Mouse (Mus musculus) forebrain, embryonic 15.5 days (tissue): Measurements from ENCODE around the gene Mgme1. TPM values are rescaled to one million over a fixed set of nuclear protein-coding genes. Genes with fewer than 3 reads are reported as not detected.

Experiments
- ATAC-seq: fragments of 200-750 bp; cut with Nextera tagmentation; replicated peaks from 2 replicates; pipeline ENCODE4 v1.8.0; 2017; ENCODE audit warnings: mild to moderate bottlenecking, moderate TSS enrichment, moderate library complexity
- H3K27ac ChIP-seq: fragments of 300-500 bp; sonication (generic); replicated peaks from 2 replicates; pipeline ENCODE4 v1.5.1; 2015; ENCODE audit warnings: mild to moderate bottlenecking, inconsistent platforms
- H3K27me3 ChIP-seq: fragments of 300-500 bp; sonication (generic); 2 replicates; pipeline ENCODE4 v1.6.1; 2015; ENCODE audit warnings: inconsistent platforms
- H3K36me3 ChIP-seq: fragments of 300-500 bp; sonication (generic); 2 replicates; pipeline ENCODE4 v1.6.1; 2015; ENCODE audit warnings: mild to moderate bottlenecking, inconsistent platforms
- H3K4me1 ChIP-seq: fragments of 300-500 bp; sonication (generic); 2 replicates; pipeline ENCODE4 v1.6.1; 2015; ENCODE audit warnings: inconsistent platforms
- H3K4me2 ChIP-seq: fragments of 300-500 bp; sonication (generic); replicated peaks from 2 replicates; pipeline ENCODE4 v1.6.1; 2015; ENCODE audit warnings: mild to moderate bottlenecking, inconsistent platforms
- H3K4me3 ChIP-seq: fragments of 300-500 bp; sonication (generic); 2 replicates; pipeline ENCODE4 v1.5.1; 2015; ENCODE audit warnings: mild to moderate bottlenecking, inconsistent platforms
- H3K9ac ChIP-seq: fragments of 300-500 bp; sonication (generic); replicated peaks from 2 replicates; pipeline ENCODE4 v1.6.1; 2015; ENCODE audit warnings: mild to moderate bottlenecking, inconsistent platforms
- H3K9me3 ChIP-seq: fragments of 300-500 bp; sonication (generic); 2 replicates; pipeline ENCODE4 v1.6.1; 2016; ENCODE audit warnings: inconsistent platforms
- WGBS: fragments of 180-500 bp; shearing (Covaris S2); methylation state at CpG from one replicate; pipeline ENCODE4 v1.1.7; 2015; ENCODE audit warnings: mixed read lengths; 5-methylcytosine and 5-hydroxymethylcytosine counted together
- polyA plus RNA-seq: library from polyadenylated mRNA; unstranded; fragments of >200 nt; fragmentation: Nextera tagmentation; extraction: Ambion mirVana; gene quantifications from 2 replicates; pipeline ENCODE4 v1.2.1, GENCODE M21; 2015

Mgme1 gene
- polyA plus RNA-seq, 1 experiment from 2014 or later, result 10.9 TPM

DNA sequence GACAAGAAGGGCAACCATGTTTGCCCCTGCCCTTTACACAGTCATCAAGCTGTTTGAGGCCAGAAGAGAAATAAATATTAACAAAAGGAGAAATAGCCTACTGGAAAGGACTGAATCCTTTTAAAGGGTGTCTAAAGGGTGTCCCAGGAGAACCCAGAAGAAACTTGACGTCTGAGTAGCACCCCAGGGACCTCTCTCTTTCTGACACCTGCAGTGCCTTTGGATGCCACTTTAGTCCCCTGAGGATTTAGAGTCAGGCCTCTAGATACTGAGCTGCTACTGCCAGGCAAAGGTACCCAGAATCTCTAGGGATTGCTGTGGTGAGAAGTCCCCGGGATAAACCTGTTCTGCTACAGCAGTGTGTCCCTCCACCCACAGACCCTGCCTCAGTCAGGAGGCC, 31.1 kb upstream of the Mgme1 start:
- no peaks in the 10 kb centered on the region for H3K27me3 ChIP-seq
- no peak overlapping the region for H3K27ac ChIP-seq
- H3K4me1 ChIP-seq, result no peaks in the 10 kb centered on the region
- no peaks in the 10 kb centered on the region for H3K36me3 ChIP-seq
- no peak overlapping the region for H3K4me3 ChIP-seq
- H3K4me2 ChIP-seq, result no peak overlapping the region
- ATAC-seq, result no peak
- 64% methylated on average over 2 of the region's 2 CpGs for WGBS
- H3K9me3 ChIP-seq, result no peaks in the 10 kb centered on the region; the same call in 1 of the 2 replicates
- no peak overlapping the region for H3K9ac ChIP-seq

GRCm38 (mm10) chr2:144240095-144240899, 30.2 kb upstream of the Mgme1 start:
- 86% methylated on average over 3 of the region's 3 CpGs for WGBS
- Histone ChIP-seq H3K4me1 (no peaks in the 10 kb centered on the region), H3K4me3 (no peak overlapping the region), H3K4me2 (no peak overlapping the region), H3K27ac (no peak overlapping the region), H3K36me3 (no peaks in the 10 kb centered on the region), H3K9ac (no peak overlapping the region), H3K9me3 (no peaks in the 10 kb centered on the region), H3K27me3 (no peaks in the 10 kb centered on the region)
- no peak for ATAC-seq

GRCm38 (mm10) chr2:144245464-144245863, 25.0 kb upstream of the Mgme1 start:
- Histone ChIP-seq H3K27ac (no peak overlapping the region), H3K4me2 (no peak overlapping the region), H3K27me3 (no peaks in the 10 kb centered on the region), H3K4me3 (no peak overlapping the region), H3K9ac (no peak overlapping the region), H3K4me1 (no peaks in the 10 kb centered on the region), H3K36me3 (peaks cover 17% of the 10 kb centered on the region), H3K9me3 (no peaks in the 10 kb centered on the region)
- WGBS, result 77% methylated on average over 7 of the region's 7 CpGs
- ATAC-seq, result no peak

DNA sequence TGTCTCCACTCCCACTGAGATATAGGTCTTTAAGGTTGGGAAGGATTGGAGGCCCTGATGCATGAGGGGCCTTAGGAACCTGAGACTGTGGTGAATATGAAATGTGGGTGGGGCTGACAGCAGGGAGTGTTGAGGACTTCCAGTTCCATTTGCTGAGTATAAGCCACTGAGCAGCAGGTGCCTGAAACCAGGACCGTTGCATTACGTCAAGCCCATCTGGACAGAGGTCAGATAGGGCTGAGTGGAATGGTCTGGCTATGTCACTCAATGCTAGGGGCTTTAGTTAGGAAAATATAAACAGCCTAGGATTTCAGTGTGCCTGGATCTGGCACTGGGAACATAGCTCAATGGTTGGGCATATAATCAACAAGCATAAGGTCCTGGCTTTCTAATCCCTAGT, 24.2 kb upstream of the Mgme1 start:
- Histone ChIP-seq H3K4me3 (no peak overlapping the region), H3K27ac (no peak overlapping the region), H3K4me2 (no peak overlapping the region), H3K9me3 (no peaks in the 10 kb centered on the region), H3K27me3 (no peaks in the 10 kb centered on the region), H3K4me1 (no peaks in the 10 kb centered on the region), H3K9ac (no peak overlapping the region), H3K36me3 (peaks cover 24% of the 10 kb centered on the region)
- no peak for ATAC-seq
- WGBS, result 84% methylated on average over 2 of the region's 2 CpGs

DNA sequence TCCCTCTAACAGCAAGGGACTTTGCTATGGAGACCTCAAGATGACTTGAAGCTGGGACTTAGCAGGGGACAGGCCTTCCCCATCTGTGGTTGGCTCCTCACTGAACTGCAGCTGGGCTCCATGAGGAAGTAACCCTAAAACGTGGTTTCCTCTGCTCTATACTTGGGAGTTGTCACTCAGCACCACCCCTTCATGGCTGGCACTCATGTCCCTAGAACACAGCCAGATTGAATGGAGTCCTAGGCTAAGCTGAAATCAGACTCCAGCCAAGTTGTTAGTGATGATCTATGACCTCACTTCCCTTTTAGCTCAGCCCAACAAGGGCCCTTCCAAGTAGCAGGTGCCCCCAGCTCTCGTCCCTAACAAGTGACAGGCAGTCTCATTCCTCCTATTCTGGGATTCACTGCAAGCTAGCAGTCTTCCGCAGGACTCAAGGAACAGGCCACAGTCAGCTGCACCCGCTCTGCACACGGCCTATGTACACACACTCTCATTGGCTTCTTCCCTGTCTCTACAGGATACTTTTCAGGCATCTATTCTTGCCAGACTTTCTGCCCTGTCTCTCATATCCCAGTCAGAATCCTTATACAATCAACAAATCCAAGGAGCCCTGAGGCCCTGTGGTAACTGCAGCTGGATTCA, 23.0 kb upstream of the Mgme1 start:
- Histone ChIP-seq H3K4me3 (no peak overlapping the region), H3K4me2 (no peak overlapping the region), H3K27ac (no peak overlapping the region), H3K36me3 (peaks cover 34% of the 10 kb centered on the region), H3K9me3 (no peaks in the 10 kb centered on the region), H3K27me3 (no peaks in the 10 kb centered on the region), H3K9ac (no peak overlapping the region), H3K4me1 (no peaks in the 10 kb centered on the region)
- ATAC-seq, result no peak; the same call in 1 of the 2 replicates
- 47% methylated on average over 5 of the region's 5 CpGs for WGBS

DNA sequence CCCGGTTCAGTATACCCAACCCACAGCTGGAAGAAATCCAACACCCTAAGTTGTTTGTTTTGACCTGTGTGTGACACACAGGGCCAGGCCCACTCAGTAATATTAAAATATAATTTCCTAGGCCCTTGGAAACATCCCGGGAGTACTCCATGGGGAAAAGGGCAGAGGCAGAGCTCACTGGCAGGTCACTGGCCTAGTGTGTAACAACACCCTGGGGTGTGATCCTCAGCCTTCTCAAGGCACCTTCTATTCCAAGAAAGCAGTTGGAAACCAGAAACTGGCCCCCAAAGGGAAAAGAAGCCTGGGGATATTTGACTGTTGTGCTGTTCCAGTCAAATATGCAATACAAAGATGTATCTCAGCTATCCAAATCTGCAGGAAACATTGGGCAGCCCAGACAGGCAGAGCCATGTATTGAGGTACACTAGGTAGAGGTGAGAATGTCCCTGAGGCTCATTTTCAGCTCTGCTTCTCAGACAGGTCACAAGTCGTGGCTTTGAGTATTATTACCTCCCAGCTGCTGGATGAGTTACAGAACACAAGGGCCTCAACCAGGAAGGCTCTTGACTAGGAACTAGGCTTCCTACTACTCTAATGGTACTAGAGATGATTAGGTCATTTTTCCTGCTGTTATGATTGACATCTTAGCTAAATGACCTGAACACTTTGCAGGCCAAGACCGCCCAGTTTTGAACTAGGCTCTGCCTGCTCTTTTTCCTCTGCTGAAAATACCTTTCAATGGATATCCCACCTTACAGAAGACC, 21.7 kb upstream of the Mgme1 start:
- no peak overlapping the region for H3K4me3 ChIP-seq
- no peak overlapping the region for H3K4me2 ChIP-seq
- H3K27me3 ChIP-seq, result no peaks in the 10 kb centered on the region
- no peak for ATAC-seq
- peaks cover 45% of the 10 kb centered on the region for H3K36me3 ChIP-seq
- no peak overlapping the region for H3K9ac ChIP-seq
- no peak overlapping the region for H3K27ac ChIP-seq
- no peaks in the 10 kb centered on the region for H3K9me3 ChIP-seq
- WGBS, result 42% methylated on average over 4 of the region's 4 CpGs
- H3K4me1 ChIP-seq, result no peaks in the 10 kb centered on the region

- Histone ChIP-seq H3K36me3 (peaks cover 58% of the 10 kb centered on the region), H3K9ac (no peak overlapping the region), H3K4me1 (no peaks in the 10 kb centered on the region), H3K27me3 (no peaks in the 10 kb centered on the region), H3K9me3 (no peaks in the 10 kb centered on the region), H3K4me2 (no peak overlapping the region), H3K27ac (no peak overlapping the region), H3K4me3 (no peak overlapping the region)
- ATAC-seq, result no peak
These were observed 20.4 kb upstream of the Mgme1 start for GRCm38 (mm10) chr2:144250111-144250510.

GRCm38 (mm10) chr2:144262837-144263236, 7.6 kb upstream of the Mgme1 start:
- no peaks in the 10 kb centered on the region for H3K9me3 ChIP-seq
- ATAC-seq, result no peak
- 92% methylated on average over 2 of the region's 2 CpGs for WGBS

DNA sequence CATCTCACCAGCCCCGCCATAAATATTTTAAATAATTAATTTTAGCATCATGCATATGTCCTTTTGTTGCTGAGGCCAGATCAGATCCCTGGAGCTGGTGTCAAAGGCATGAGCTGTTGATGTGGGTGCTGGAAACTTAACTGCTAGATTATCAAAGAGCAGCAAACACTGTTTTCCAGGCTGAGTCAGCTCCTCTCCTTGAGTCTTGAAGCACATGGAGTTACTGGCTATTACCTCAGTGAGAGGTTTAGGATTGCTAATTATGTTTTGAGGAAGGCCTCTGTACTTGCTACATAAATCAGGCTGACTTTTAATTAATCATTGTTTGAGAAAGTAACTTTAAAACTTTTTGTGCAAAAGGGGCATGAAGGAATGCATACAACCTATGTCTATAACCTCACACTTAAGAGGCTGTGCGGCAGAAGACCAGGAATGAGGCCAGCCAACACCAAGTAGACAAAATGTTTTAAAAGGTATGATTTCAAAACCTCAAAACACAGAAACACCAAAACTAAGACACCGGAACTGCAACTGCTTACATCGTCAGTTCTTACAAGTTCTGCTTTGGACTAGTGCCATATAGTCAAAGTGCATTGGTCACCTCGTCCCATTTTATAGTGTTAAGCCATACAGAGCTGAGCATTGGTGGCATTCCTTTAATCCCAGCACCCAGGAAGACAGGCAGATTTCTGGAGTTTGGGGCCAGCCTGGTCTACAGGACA, 5.9 kb upstream of the Mgme1 start:
- H3K27ac ChIP-seq, result no peak overlapping the region
- 73% methylated on average over 5 of the region's 5 CpGs for WGBS

More at GRCm38 (mm10) chr2:144262837-144263236, 7.6 kb upstream of the Mgme1 start:
- Histone ChIP-seq H3K4me3 (no peak overlapping the region), H3K4me1 (peaks cover 19% of the 10 kb centered on the region), H3K4me2 (no peak overlapping the region), H3K9ac (no peak overlapping the region), H3K27me3 (no peaks in the 10 kb centered on the region), H3K27ac (no peak overlapping the region), H3K36me3 (peaks cover 24% of the 10 kb centered on the region)

GRCm38 (mm10) chr2:144265120-144265488, 5.4 kb upstream of the Mgme1 start:
- no peak for ATAC-seq
- WGBS, result 66% methylated on average over 3 of the region's 3 CpGs

More for the DNA sequence above, 5.9 kb upstream of the Mgme1 start:
- Histone ChIP-seq H3K4me1 (peaks cover 37% of the 10 kb centered on the region), H3K9ac (no peak overlapping the region), H3K9me3 (no peaks in the 10 kb centered on the region), H3K27me3 (no peaks in the 10 kb centered on the region), H3K36me3 (peaks cover 7% of the 10 kb centered on the region), H3K4me2 (no peak overlapping the region), H3K4me3 (no peak overlapping the region)
- ATAC-seq, result no peak

DNA sequence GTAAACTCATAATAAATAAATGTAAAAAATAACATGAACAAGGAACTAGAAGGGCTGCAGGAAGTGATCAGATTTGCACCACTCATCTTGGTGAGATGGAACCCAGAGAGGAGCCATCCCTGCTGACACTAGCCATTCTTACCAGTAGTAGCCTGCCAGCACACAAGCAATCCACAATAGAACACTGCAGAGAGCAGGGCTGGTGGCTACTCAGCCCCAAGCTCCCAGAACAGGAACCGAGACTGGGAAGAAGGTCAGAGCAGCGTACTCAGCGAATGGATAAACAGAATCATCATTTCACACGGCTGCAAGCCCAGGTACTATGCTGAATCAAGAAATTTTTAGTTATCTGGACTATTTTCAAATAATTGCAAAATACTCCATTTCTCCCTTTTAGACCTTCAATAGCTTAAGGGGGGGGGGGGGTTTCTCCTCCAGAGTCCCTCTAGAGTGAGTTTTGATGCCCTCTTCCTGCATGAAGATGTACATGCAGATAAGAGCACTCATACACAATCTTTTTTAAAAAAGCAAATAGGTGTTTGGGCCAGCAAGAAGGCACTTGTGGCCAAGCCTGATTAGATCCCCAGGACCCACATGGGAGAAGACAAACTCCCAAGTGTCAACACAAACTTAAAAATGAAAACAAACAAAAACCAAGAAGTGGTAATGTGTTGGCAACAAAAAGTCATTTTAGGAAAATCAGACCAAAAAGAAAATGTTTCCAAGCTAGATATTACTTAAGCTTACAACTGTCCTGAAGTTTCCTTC, 4.4 kb upstream of the Mgme1 start:
- no peak overlapping the region for H3K9ac ChIP-seq
- H3K36me3 ChIP-seq, result no peaks in the 10 kb centered on the region
- WGBS, result 43% methylated on average over 4 of the region's 4 CpGs
- no peaks in the 10 kb centered on the region for H3K27me3 ChIP-seq
- H3K9me3 ChIP-seq, result no peaks in the 10 kb centered on the region
- no peak for ATAC-seq
- peaks cover 41% of the 10 kb centered on the region for H3K4me1 ChIP-seq
- no peak overlapping the region for H3K27ac ChIP-seq
- no peak overlapping the region for H3K4me2 ChIP-seq
- H3K4me3 ChIP-seq, result no peak overlapping the region

More at GRCm38 (mm10) chr2:144265120-144265488, 5.4 kb upstream of the Mgme1 start:
- H3K4me3 ChIP-seq, result no peak overlapping the region
- no peak overlapping the region for H3K9ac ChIP-seq
- H3K27me3 ChIP-seq, result no peaks in the 10 kb centered on the region
- H3K36me3 ChIP-seq, result peaks cover 6% of the 10 kb centered on the region; the same call in 1 of the 2 replicates
- H3K4me1 ChIP-seq, result peaks cover 38% of the 10 kb centered on the region
- H3K4me2 ChIP-seq, result no peak overlapping the region
- no peaks in the 10 kb centered on the region for H3K9me3 ChIP-seq
- no peak overlapping the region for H3K27ac ChIP-seq
